Comparison of ENCODE assay signal across 9 mouse cellular contexts in the genomic region with DNA sequence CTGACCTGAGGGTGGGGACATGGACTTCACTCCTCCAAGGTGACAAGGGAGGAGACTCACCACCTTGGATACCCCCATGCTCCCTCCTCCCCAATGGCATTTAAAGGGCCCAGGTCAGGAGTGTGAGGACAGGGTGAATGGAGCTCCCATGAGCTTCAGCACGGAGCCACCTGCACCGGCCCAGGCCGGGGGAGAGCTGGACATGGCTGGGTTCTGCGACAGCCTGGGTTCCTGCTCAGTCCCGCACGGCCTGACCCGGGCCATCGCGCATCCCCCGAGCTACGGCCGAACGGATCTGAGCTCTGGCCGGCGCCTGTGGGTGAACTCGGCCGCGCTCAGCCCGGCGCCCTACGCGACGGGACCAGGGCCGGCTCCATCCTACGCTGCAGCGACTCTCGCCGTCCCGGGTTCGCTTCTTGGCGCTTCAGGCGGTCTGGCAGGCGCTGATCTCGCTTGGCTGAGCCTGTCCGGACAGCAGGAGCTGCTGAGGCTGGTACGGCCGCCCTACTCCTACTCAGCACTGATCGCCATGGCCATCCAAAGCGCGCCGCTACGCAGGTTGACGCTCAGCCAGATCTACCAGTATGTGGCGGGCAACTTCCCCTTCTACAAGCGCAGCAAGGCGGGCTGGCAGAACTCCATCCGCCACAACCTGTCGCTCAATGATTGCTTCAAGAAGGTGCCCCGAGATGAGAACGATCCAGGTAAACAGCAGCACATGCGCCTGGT. TPM values are rescaled to one million over a fixed set of nuclear protein-coding genes. Genes with fewer than 3 reads are reported as not detected.
A peak's percentile ranks its signal among the peaks of the same experiment; 100 is the strongest.
DNase-seq lines count a peak whose midpoint lies in the region; ATAC-seq and TF ChIP-seq lines count a peak whose summit lies in the region.
"Had no signal": no experiment of that assay in that cellular context is flagged by ENCODE, and none has a peak within 500 bp of the region (broad histone marks: within the 10 kb centered on the region; RNA-seq: fewer than 3 reads in every experiment).

A gene (plus strand): TSS at position 72 of the 729 bp plus-strand sequence.

- WGBS in heart, postnatal 0 days, result 3% methylated on average over 51 of the region's 51 CpGs
- 2% methylated on average over 51 of the region's 51 CpGs for WGBS in embryonic facial prominence, embryonic 12.5 days
- 2% methylated on average over 51 of the region's 51 CpGs for WGBS in limb, embryonic 12.5 days

- no peak within 1 kb of the TSS for H3K9ac ChIP-seq in heart, postnatal 0 days (replicated peaks; ENCODE audit: low read depth, low read length)
- H3K9ac ChIP-seq in embryonic facial prominence, embryonic 12.5 days, result 0 out of 2 replicates have a peak within 1 kb of the TSS, but pooled peaks have one; percentile 33
- H3K9ac ChIP-seq in limb, embryonic 12.5 days (replicated peaks), result 0 out of 2 replicates have a peak within 1 kb of the TSS, but pooled peaks have one; percentile 34

- H3K27me3 ChIP-seq in heart, postnatal 0 days (ENCODE audit: control insufficient read depth, insufficient read depth, low read length), result peaks cover 50% of the 10 kb centered on the region
- peaks cover 47% of the 10 kb centered on the region for H3K27me3 ChIP-seq in embryonic facial prominence, embryonic 12.5 days
- peaks cover 65% of the 10 kb centered on the region for H3K27me3 ChIP-seq in limb, embryonic 12.5 days

- ATAC-seq in heart, postnatal 0 days (ENCODE audit: insufficient read depth, low read depth), result no peak
- ATAC-seq in embryonic facial prominence, embryonic 12.5 days (ENCODE audit: insufficient number of reproducible peaks, insufficient read depth, low FRiP score, low TSS enrichment), result no peak
- ATAC-seq in limb, embryonic 12.5 days (ENCODE audit: insufficient number of reproducible peaks, insufficient read depth, low FRiP score, low TSS enrichment, low read depth), result no peak
- ATAC-seq in erythroid progenitor cell, adult 5-6 weeks (replicated peaks; ENCODE audit: low FRiP score, poor library complexity, severe bottlenecking), result no peak

- no peak for DNase-seq in heart, postnatal 0 days (ENCODE audit: low spot score)
- DNase-seq in heart, adult 18-20 months, result no peak
- DNase-seq in ES-CJ7 (ENCODE audit: low read depth, low spot score), result peak; percentile 10
- no peak for DNase-seq in adipocyte (ENCODE audit: low spot score)
- DNase-seq in natural killer cell, adult 2 months (ENCODE audit: low spot score in 2 of 2), result no peak

- no peaks in the 10 kb centered on the region for H3K36me3 ChIP-seq in heart, postnatal 0 days (replicated peaks; ENCODE audit: control insufficient read depth, insufficient read depth, low read length)
- no peaks in the 10 kb centered on the region for H3K36me3 ChIP-seq in embryonic facial prominence, embryonic 12.5 days
- no peaks in the 10 kb centered on the region for H3K36me3 ChIP-seq in limb, embryonic 12.5 days

- no peak for TF ChIP-seq EP300 in heart, postnatal 0 days (IDR thresholded peaks at IDR 0.05; ENCODE audit: low read depth)

- no peak within 1 kb of the TSS for H3K27ac ChIP-seq in heart, postnatal 0 days (ENCODE audit: low read depth)
- no peak within 1 kb of the TSS for H3K27ac ChIP-seq in embryonic facial prominence, embryonic 12.5 days
- H3K27ac ChIP-seq in limb, embryonic 12.5 days, result no peak within 1 kb of the TSS

- peak within 1 kb of the TSS; percentile 7; the same call in 1 of the 2 replicates for H3K4me3 ChIP-seq in heart, postnatal 0 days (ENCODE audit: low read depth, low read length)
- H3K4me3 ChIP-seq in embryonic facial prominence, embryonic 12.5 days, result peak within 1 kb of the TSS; percentile 27
- peak within 1 kb of the TSS; percentile 35 for H3K4me3 ChIP-seq in limb, embryonic 12.5 days (replicated peaks)

- H3K4me1 ChIP-seq in heart, postnatal 0 days (ENCODE audit: control insufficient read depth, insufficient read depth), result no peaks in the 10 kb centered on the region
- peaks cover 4% of the 10 kb centered on the region; the same call in 1 of the 2 replicates for H3K4me1 ChIP-seq in embryonic facial prominence, embryonic 12.5 days
- peaks cover 8% of the 10 kb centered on the region; the same call in 1 of the 2 replicates for H3K4me1 ChIP-seq in limb, embryonic 12.5 days (replicated peaks)

- no peak for TF ChIP-seq CTCF in heart, postnatal 0 days (IDR thresholded peaks at IDR 0.05; ENCODE audit: low read depth)

- 0 out of 2 replicates have a peak within 1 kb of the TSS, but pooled peaks have one; percentile 9 for H3K4me2 ChIP-seq in heart, postnatal 0 days (ENCODE audit: low read depth, low read length)
- peak within 1 kb of the TSS; percentile 47 for H3K4me2 ChIP-seq in embryonic facial prominence, embryonic 12.5 days (replicated peaks)
- peak within 1 kb of the TSS; percentile 57 for H3K4me2 ChIP-seq in limb, embryonic 12.5 days

- no peaks in the 10 kb centered on the region for H3K9me3 ChIP-seq in heart, postnatal 0 days (replicated peaks; ENCODE audit: control insufficient read depth, low read length)
- no peaks in the 10 kb centered on the region for H3K9me3 ChIP-seq in embryonic facial prominence, embryonic 12.5 days
- no peaks in the 10 kb centered on the region for H3K9me3 ChIP-seq in limb, embryonic 12.5 days

RNA-seq across cellular contexts. Expression of the gene that starts here (rescaled TPM):
- total RNA-seq in heart, postnatal 0 days (2014; rRNA removed; ENCODE audit: low replicate concordance), result not detected in 2 replicates
- polyA plus RNA-seq in heart, postnatal 0 days (2015; fragmentation: Nextera tagmentation; extraction: Ambion mirVana), result not detected in 2 replicates
- total RNA-seq in heart, adult 18-20 months (2021), result not detected
- polyA plus RNA-seq in embryonic facial prominence, embryonic 12.5 days (2016; fragmentation: Nextera tagmentation; extraction: Ambion mirVana), result 0.41 and 0.54 TPM in 2 replicates
- 0.36 and 0.68 TPM in 2 replicates for polyA plus RNA-seq in limb, embryonic 12.5 days (2016; fragmentation: Nextera tagmentation; extraction: Ambion mirVana)
- total RNA-seq in erythroid progenitor cell, adult 5-6 weeks (2015; ENCODE audit: low replicate concordance), result not detected in 2 replicates
- not detected in 2 replicates for total RNA-seq in erythroid progenitor cell, adult 5-6 weeks (2017; ENCODE audit: low replicate concordance)
- total RNA-seq: layer of hippocampus, postnatal 25 days had no signal
